Mouse (Mus musculus) naive thymus-derived CD4-positive, alpha-beta T cell, adult 2 months (primary cell): ENCODE measurements around the gene Fam20c.

Experiments used
- DNase-seq: peaks from one replicate; pipeline ENCODE4 v3.0.0-alpha.2; 2011; ENCODE audit warnings: low read depth

The Fam20c gene

GRCm38 (mm10) chr5:138809767-138810166, 55.5 kb downstream of the Fam20c start:
- DNase-seq: no peak

GRCm38 (mm10) chr5:138819780-138820179, 65.5 kb downstream of the Fam20c start, which contains the start of gene Gm5294:
TSS of gene Gm5294 (plus strand) at chr5:138820080.
- no peak for DNase-seq

- no peak for DNase-seq
Measured at GRCm38 (mm10) chr5:138820717-138821332, 66.5 kb downstream of the Fam20c start.

- no peak for DNase-seq
Measured at GRCm38 (mm10) chr5:138825090-138825489, 70.8 kb downstream of the Fam20c start.

GRCm38 (mm10) chr5:138833406-138833805, 79.1 kb downstream of the Fam20c start:
- DNase-seq: no peak

GRCm38 (mm10) chr5:138834910-138835309, 80.6 kb downstream of the Fam20c start:
- no peak for DNase-seq

- no peak for DNase-seq
Measured at GRCm38 (mm10) chr5:138840981-138841380, 86.7 kb downstream of the Fam20c start.

- no peak for DNase-seq
Measured at GRCm38 (mm10) chr5:138843168-138843824, 89.0 kb downstream of the Fam20c start.

- no peak for DNase-seq
Measured at GRCm38 (mm10) chr5:138846506-138846905, 92.2 kb downstream of the Fam20c start.

GRCm38 (mm10) chr5:138848102-138848501, 93.8 kb downstream of the Fam20c start:
- peak; percentile 87 for DNase-seq

- DNase-seq: no peak
Measured at GRCm38 (mm10) chr5:138849682-138850461, 95.6 kb downstream of the Fam20c start.

- no peak for DNase-seq
Measured at GRCm38 (mm10) chr5:138850462-138850844, 96.1 kb downstream of the Fam20c start.

GRCm38 (mm10) chr5:138851296-138851780, 97.0 kb downstream of the Fam20c start:
- no peak for DNase-seq

- DNase-seq: no peak
Measured at GRCm38 (mm10) chr5:138852151-138852550, 97.8 kb downstream of the Fam20c start.

GRCm38 (mm10) chr5:138853349-138853748, 99.0 kb downstream of the Fam20c start:
- no peak for DNase-seq

GRCm38 (mm10) chr5:138857010-138857617, 102.8 kb downstream of the Fam20c start:
- peak; percentile 28 for DNase-seq

- DNase-seq: no peak
Measured at GRCm38 (mm10) chr5:138857811-138858251, 103.5 kb downstream of the Fam20c start.
